Mouse (Mus musculus) Patski (cell line): ENCODE data around the gene Amy2a1. TPM values are rescaled to one million over a fixed set of nuclear protein-coding genes. Genes with fewer than 3 reads are reported as not detected.
"Not testable (repeated sequence)": the region's sequence is repeated elsewhere in the genome, so short reads cannot be mapped to it uniquely, and the experiment has no call there.

Experiments
- ATAC-seq: fragments of 100-300 bp; one replicate; pipeline ENCODE4 v1.8.0; 2021
- CTCF ChIA-PET: fragments of 350-600 bp; sonication (Branson Sonifier 250); formaldehyde crosslinking; loops from one replicate; lab custom pipeline; 2022; ENCODE audit warnings: inconsistent platforms; lab: Charles Lee
- POLR2A ChIA-PET: fragments of 350-600 bp; sonication (Branson Sonifier 250); formaldehyde crosslinking; loops from one replicate; lab custom pipeline; 2022; ENCODE audit warnings: antibody characterized with exemption, inconsistent platforms; lab: Charles Lee
- DNase-seq: peaks from one replicate; pipeline ENCODE4 v3.0.0-alpha.2; 2011; ENCODE audit warnings: low read depth, low spot score
- H3K27me3 ChIP-seq: fragments of 371-371 bp; one replicate; pipeline ENCODE4 v1.5.1; 2021
- CTCF ChIP-seq: fragments of 100-300 bp; IDR thresholded peaks from one replicate; pipeline ENCODE4 v1.5.1; 2021
- in situ Hi-C: fragments of 300-500 bp; cut with MboI; formaldehyde crosslinking; loops from 3 replicates; pipeline ENCODE4 v1.11.1; 2018; ENCODE audit warnings: low pct_unique_long_range_greater_than_20kb, mixed read lengths
- polyA plus RNA-seq: library from polyadenylated mRNA; unstranded; gene quantifications from one replicate; pipeline ENCODE4 v1.2.3, GENCODE M21; 2021

Amy2a1 gene
- not detected for polyA plus RNA-seq

GRCm38 (mm10) chr3:113532328-113532727, at the start of gene Amy2a1:
Amy2a1 (minus strand) TSS chr3:113532428.
- DNase-seq, in situ Hi-C loops, CTCF ChIA-PET, ATAC-seq, H3K27me3 ChIP-seq, POLR2A ChIA-PET: not testable (repeated sequence)

GRCm38 (mm10) chr3:113574578-113574977, 42.4 kb upstream of the Amy2a1 start:
- POLR2A ChIA-PET = no interaction called here
- no peak for TF ChIP-seq CTCF
- CTCF ChIA-PET = no interaction called here
- DNase-seq = no peak
- ATAC-seq = no peak
- H3K27me3 ChIP-seq = peaks cover 35% of the 10 kb centered on the region
- in situ Hi-C loops = no loop called here

- POLR2A ChIA-PET = no interaction called here
- in situ Hi-C loops = no loop called here
- DNase-seq = no peak
- ATAC-seq = no peak
- CTCF ChIA-PET = no interaction called here
- TF ChIP-seq CTCF = no peak
- H3K27me3 ChIP-seq = peaks cover 31% of the 10 kb centered on the region
These were observed 41.9 kb upstream of the Amy2a1 start for GRCm38 (mm10) chr3:113574138-113574537.

GRCm38 (mm10) chr3:113572158-113572557, 39.9 kb upstream of the Amy2a1 start:
- no peak for TF ChIP-seq CTCF
- ATAC-seq (no peak), DNase-seq (no peak)
- CTCF ChIA-PET = interaction anchor here (1.5 kb wide), 1 partner anchor 9 kb away, joined by 4 read pairs; no protein-coding TSS in a partner anchor
- in situ Hi-C loops = no loop called here
- POLR2A ChIA-PET = no interaction called here
- H3K27me3 ChIP-seq = peaks cover 22% of the 10 kb centered on the region

- POLR2A ChIA-PET = no interaction called here
- peaks cover 4% of the 10 kb centered on the region for H3K27me3 ChIP-seq
- CTCF ChIA-PET = no interaction called here
- in situ Hi-C loops = no loop called here
- TF ChIP-seq CTCF = no peak
- DNase-seq (no peak), ATAC-seq (no peak)
These were observed 7.5 kb upstream of the Amy2a1 start for GRCm38 (mm10) chr3:113539692-113540091.

Other genes with a start within 250 kb of the Amy2a1 start
- gene Amy2a4, start 241.0 kb downstream of the Amy2a1 start, polyA plus RNA-seq = not detected
- not detected for gene Amy2a3, start 208.4 kb downstream of the Amy2a1 start, polyA plus RNA-seq
- gene Amy2a2, start 175.8 kb downstream of the Amy2a1 start, polyA plus RNA-seq = not detected
- 0.49 TPM for gene Amy1, start 74.3 kb upstream of the Amy2a1 start, polyA plus RNA-seq
- 25.2 TPM for gene Rnpc3, start 97.7 kb upstream of the Amy2a1 start, polyA plus RNA-seq